Comparison of ENCODE assay signal across 20 mouse cellular contexts in genomic region chr2:25602526-25602925, GRCm38 (mm10). TPM values are rescaled to one million over a fixed set of nuclear protein-coding genes. Genes with fewer than 3 reads are reported as not detected.
DNase-seq lines count a peak whose midpoint lies in the region; ATAC-seq and TF ChIP-seq lines count a peak whose summit lies in the region.
"Had no signal": no experiment of that assay in that cellular context is flagged by ENCODE, and none has a peak within 500 bp of the region (broad histone marks: within the 10 kb centered on the region; RNA-seq: fewer than 3 reads in every experiment).

No protein-coding gene starts in this region.

- H3K4me1 ChIP-seq in cerebellum, adult 2 months (ENCODE audit: control insufficient read depth, insufficient read depth, low read length), result peaks cover 16% of the 10 kb centered on the region

- TF ChIP-seq CTCF in cerebellum, adult 2 months (IDR thresholded peaks at IDR 0.05; ENCODE audit: borderline replicate concordance, insufficient read depth, low read depth, low read length), result no peak

- DNase-seq in cerebellum, adult 2 months, result peak; percentile 50 to 55
- no peak for DNase-seq in cerebellum, adult 8-10 months
- DNase-seq in cerebellum, postnatal 25 days, result peak; percentile 52 to 54
- DNase-seq in brain, adult 2 months (ENCODE audit: low read depth, low spot score), result peak; percentile 17
- DNase-seq: adrenal gland, adult 2 months; adrenal gland, postnatal 10 days; adrenal gland, postnatal 25 days; B cell, adult 2 months; cerebellum, adult 11 months; cerebellum, adult 9-10 months; forebrain, postnatal 0 days had no signal

- WGBS in cerebellum, adult 2 months, result 14% methylated on average over 5 of the region's 5 CpGs

- peak overlapping the region; percentile 2; the same call in 1 of the 2 replicates for H3K27ac ChIP-seq in cerebellum, adult 2 months (ENCODE audit: insufficient read depth, low read length)
- H3K27ac ChIP-seq: embryonic facial prominence, embryonic 10.5 days; embryonic facial prominence, embryonic 12.5 days; forebrain, embryonic 13.5 days; forebrain, embryonic 15.5 days had no signal

- no peak for ATAC-seq in cerebellum, adult (ENCODE audit: insufficient number of reproducible peaks, low FRiP score, low TSS enrichment)
- ATAC-seq: CD4-positive, CD25-positive, alpha-beta regulatory T cell, adult 4 months; forebrain, embryonic 13.5 days; forebrain, embryonic 15.5 days; forebrain, postnatal 0 days; Patski had no signal

- no peaks in the 10 kb centered on the region for H3K27me3 ChIP-seq in cerebellum, adult 2 months (ENCODE audit: control insufficient read depth, insufficient read depth, low read length)
- H3K27me3 ChIP-seq: CH12.LX; embryonic facial prominence, embryonic 12.5 days; forebrain, embryonic 13.5 days; forebrain, embryonic 15.5 days; Patski had no signal

- no peak overlapping the region for H3K4me3 ChIP-seq in cerebellum, adult 2 months (replicated peaks; ENCODE audit: insufficient read depth, low read depth, low read length)
- H3K4me3 ChIP-seq: embryonic facial prominence, embryonic 10.5 days; embryonic facial prominence, embryonic 12.5 days; forebrain, embryonic 13.5 days; forebrain, embryonic 15.5 days had no signal

- TF ChIP-seq POLR2A in cerebellum, adult 2 months (IDR thresholded peaks at IDR 0.05; ENCODE audit: borderline replicate concordance, insufficient read depth, low read length), result no peak

RNA-seq across cellular contexts. Expression of gene Rabl6, which starts 5.8 kb away (rescaled TPM):
- 161 and 172 TPM in 2 replicates for polyA plus RNA-seq in cerebellum, adult 2 months (2012; rRNA removed)

RNA-seq across cellular contexts. Expression of gene Ccdc183, which starts 15.0 kb away (rescaled TPM):
- 0.05 TPM in 1 of 2 replicates, not detected in the other for polyA plus RNA-seq in cerebellum, adult 2 months (2012; rRNA removed)
- polyA plus RNA-seq: adrenal gland, adult 2 months; CD4-positive, CD25-positive, alpha-beta regulatory T cell, adult 4 months; G1E had no signal

RNA-seq across cellular contexts. Expression of gene Tmem141, which starts 19.3 kb away (rescaled TPM):
- 79.7 and 85.7 TPM in 2 replicates for polyA plus RNA-seq in cerebellum, adult 2 months (2012; rRNA removed)
- polyA plus RNA-seq: G1E had no signal

RNA-seq across cellular contexts. Expression of gene Ajm1, which starts 21.0 kb away (rescaled TPM):
- 257 and 312 TPM in 2 replicates for polyA plus RNA-seq in cerebellum, adult 2 months (2012; rRNA removed)
- polyA plus RNA-seq: CD4-positive, CD25-positive, alpha-beta regulatory T cell, adult 4 months had no signal

RNA-seq across cellular contexts. Expression of gene Fcna, which starts 25.3 kb away (rescaled TPM):
- polyA plus RNA-seq in cerebellum, adult 2 months (2012; rRNA removed), result 0.31 and 0.35 TPM in 2 replicates
- polyA plus RNA-seq: G1E, Patski had no signal
